Mouse (Mus musculus) adrenal gland, adult 18-20 months (tissue): ENCODE results near the gene Pik3r5. TPM values are rescaled to one million over a fixed set of nuclear protein-coding genes. Genes with fewer than 3 reads are reported as not detected.

Source experiments
- DNase-seq, 2 experiments: peaks; one replicate each; pipeline ENCODE4 v3.0.0; 2021 to 2022; ENCODE audit warnings: low spot score in 2 of 2
- total RNA-seq, 2 experiments: library from RNA; stranded (reverse); gene quantifications; 1 replicate in 1 of 2; 2 replicates in 1 of 2; pipeline ENCODE4 v1.2.3; 2021

Gene Pik3r5
- total RNA-seq, 2 experiments from 2014 or later = 1.6 to 3.0 TPM

- no peak for DNase-seq
Observed at GRCm38 (mm10) chr11:68480660-68481059, 48.7 kb downstream of the Pik3r5 start.

DNA sequence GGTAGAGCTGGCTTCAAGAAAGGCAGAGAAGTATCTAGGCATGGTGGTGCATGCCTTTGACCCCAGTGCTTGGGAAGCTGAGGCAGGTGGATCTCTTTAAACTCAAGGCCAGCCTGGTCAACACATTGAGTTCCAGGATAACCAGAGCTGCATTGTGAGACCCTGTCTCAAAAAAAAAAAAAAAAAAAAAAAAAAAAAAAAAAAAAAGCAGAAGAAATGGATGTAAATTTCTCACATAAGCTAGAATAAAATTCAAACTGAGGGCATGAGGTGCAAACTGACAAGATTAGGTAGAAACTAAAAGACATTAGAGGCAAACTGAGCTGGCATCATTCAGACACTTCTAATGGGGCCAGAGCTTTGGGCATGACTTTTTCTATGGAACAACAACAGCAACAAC is 50.1 kb downstream of the Pik3r5 start:
- DNase-seq = no peak

- DNase-seq = no peak
Observed at GRCm38 (mm10) chr11:68483213-68483612, 51.3 kb downstream of the Pik3r5 start.

DNA sequence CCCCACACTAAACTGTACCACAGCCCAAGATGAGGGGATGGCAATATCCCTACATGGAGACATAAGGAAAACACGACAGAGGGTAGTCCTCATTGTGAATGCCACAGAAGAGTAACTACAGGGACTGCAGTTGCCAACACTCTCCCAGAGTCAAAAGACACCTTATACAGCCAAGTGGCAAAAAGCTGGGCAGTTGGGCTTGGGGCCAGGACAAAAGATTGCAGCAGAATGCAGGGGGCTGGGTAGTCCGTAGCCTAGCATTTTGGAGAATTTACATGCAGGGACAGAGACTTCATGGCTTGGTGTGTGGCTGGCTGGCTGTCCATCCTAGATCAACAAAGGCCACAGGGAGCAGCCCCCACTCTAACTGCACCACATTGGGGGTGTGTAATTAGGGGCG is 52.5 kb downstream of the Pik3r5 start:
- no peak for DNase-seq

DNA sequence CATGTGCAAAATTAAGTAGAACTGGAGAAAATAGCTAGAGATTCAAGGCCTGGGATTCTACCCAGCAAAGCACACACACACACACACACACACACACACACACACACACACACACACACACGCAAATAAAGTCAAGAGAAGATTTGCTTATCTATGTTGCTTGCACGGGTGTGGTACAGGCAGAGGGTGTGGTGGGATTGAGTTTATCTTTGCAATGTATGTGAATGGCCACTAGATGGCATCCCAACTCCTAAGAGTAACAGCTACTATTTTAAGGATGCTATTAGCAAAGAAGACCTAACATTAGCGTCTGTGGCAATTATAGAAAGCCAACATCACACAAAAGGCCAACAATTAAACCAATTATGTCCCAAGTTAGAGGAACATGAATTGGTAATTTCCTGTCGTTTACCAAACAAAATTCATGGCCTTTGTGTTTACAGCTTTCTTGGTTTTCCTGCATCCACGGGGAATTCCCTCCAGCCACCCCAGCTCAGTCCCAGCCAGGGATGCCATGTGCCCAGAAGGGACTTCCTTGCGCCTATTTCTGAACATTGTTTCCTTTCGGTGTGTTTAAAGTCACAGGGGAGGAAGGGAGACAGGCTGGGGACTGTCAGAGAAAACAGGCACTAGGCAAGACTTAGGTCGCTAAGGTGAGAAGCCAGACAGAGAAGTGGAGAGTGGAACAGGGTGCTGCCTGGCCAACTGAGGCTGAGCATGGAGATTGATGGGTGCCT is 53.5 kb downstream of the Pik3r5 start:
- no peak for DNase-seq

GRCm38 (mm10) chr11:68486093-68486492 is 54.2 kb downstream of the Pik3r5 start:
- no peak for DNase-seq

GRCm38 (mm10) chr11:68487720-68488119 is 55.8 kb downstream of the Pik3r5 start:
- DNase-seq = no peak

DNA sequence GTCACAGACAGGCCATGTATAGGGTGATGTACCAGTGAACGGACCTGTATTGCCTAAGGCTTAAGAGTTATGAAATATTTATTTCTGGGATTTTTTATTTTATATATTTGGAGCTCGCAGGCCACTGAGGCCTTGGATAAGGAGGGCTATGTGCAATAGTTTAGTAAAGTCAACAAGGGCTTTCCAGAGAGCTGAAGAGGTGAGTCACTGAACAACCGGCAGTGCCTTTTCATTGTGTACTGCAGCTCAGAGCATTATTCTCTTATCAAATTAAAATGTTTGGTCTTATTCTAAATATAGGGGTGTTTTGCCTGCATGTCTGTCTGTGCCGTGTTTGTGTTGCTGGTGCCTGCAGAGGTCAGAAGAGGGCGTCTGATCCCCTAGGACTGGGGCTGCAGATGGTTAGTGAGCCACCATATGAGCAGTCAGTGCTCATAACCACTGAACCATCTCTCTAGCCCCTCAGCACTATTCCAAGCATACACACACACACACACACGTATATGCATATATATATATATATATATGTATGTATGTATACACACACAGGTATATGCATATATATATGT is 56.4 kb downstream of the Pik3r5 start:
- DNase-seq = no peak

- DNase-seq = no peak
Observed at GRCm38 (mm10) chr11:68489236-68489635, 57.3 kb downstream of the Pik3r5 start.

DNA sequence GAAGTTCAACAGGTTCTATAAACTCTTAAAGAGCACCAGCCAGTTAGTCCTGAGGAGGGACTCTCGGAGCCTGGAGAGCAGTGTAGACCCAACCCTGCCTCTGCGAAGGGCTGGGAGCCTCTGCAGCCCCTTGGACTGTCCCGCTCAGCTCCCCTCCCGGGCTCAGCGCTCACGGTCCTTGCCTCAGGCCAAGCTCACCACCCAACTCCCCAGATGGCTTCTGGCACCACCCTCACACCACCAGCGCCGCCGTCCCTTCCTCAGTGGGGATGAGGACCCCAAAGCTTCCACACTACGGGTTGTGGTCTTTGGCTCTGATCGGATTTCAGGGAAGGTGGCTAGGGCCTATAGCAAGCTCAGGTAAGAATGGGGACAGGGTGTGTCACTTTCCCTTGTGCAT is 60.7 kb downstream of the Pik3r5 start:
- DNase-seq = no peak

- DNase-seq = no peak
Observed at GRCm38 (mm10) chr11:68493760-68494159, 61.8 kb downstream of the Pik3r5 start.

DNA sequence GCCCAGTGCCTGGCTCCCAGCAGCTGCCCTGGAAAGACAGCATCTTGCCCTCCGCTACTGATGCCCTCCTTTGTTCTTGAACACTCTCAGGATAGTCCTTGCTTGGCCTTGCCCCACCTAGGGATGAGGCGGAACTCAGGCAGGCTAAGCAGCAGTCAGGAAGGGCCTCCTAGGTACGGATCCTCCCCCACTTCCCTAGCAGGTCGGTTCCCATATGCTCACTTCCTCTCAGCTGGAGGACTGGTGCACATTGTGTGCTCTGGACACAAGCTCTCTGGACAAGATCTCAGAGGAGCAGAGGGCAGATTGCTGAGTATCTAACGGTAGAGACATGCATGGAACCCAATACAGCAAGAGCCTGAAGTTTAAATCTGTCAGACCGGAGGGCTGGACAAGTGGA is 65.2 kb downstream of the Pik3r5 start:
- DNase-seq = peak in 1 of 2 experiments; percentile 17

DNA sequence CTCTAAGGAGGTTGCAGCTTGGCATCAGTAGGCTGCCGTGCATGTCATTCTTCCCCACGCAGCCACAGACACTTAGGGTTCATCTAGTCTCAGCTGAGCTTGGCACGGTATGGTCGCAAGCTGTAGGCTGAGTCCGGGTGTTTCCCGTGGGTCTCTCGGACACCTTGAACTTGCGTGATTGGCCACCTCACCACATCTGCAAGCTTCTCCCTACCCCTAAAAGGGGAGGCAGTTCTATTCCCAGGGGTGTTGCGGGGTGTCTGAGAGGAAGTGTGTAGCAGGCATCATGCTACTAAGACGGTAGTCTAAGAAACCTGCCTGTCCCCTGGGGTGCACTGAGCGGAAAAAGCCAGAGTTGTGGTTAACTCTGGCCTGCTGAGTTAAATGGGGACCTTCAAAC is 66.6 kb downstream of the Pik3r5 start:
- no peak for DNase-seq

GRCm38 (mm10) chr11:68498999-68499699 is 67.2 kb downstream of the Pik3r5 start:
- no peak for DNase-seq

- no peak for DNase-seq
Observed at GRCm38 (mm10) chr11:68500949-68501350, 69.0 kb downstream of the Pik3r5 start.

DNA sequence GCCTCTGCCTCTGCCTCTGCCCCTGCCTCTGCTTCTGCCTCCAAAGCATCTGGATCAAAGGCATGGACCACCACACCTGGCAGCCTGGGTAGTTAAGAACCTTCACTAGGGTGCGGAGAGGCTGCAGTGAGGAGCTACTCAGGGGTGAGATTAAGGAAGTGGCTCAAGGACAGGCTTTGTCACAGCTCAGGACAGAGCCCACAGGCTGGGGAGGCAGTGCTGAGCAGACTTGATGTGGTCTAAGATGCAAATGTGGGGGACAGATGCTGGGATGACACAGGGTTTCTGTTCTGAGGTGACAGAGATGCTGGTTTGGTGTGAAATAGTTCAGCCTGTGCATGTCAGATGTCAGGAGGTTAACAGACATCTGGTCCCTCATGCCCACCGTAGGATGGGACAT is 70.5 kb downstream of the Pik3r5 start:
- DNase-seq = no peak

GRCm38 (mm10) chr11:68502902-68503629 is 71.1 kb downstream of the Pik3r5 start, which contains the start of gene Pik3r6:
TSS of gene Pik3r6 (plus strand) at chr11:68503019.
- no peak for DNase-seq

GRCm38 (mm10) chr11:68504913-68505312 is 73.0 kb downstream of the Pik3r5 start:
- no peak for DNase-seq

DNA sequence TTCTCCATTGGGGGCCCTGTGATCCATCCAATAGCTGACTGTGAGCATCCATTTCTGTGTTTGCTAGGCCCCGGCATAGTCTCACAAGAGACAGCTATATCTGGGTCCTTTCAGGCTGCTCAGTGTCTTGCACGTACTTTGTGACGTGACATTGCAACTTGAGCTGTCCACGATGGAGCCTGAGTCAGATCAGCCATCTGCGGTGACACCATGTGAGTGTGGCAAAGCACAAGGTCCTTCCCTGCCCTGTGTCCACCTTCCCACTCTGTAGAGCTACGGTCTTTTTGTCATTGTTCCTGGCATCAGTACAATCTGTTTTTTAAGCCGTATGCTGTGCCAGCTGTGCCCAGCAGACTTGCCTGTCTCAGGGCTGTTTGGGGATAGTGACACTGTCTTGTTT is 75.3 kb downstream of the Pik3r5 start:
- no peak for DNase-seq

- no peak for DNase-seq
Observed at GRCm38 (mm10) chr11:68508619-68509018, 76.7 kb downstream of the Pik3r5 start.

- DNase-seq = no peak
Observed at GRCm38 (mm10) chr11:68509194-68509593, 77.3 kb downstream of the Pik3r5 start.

DNA sequence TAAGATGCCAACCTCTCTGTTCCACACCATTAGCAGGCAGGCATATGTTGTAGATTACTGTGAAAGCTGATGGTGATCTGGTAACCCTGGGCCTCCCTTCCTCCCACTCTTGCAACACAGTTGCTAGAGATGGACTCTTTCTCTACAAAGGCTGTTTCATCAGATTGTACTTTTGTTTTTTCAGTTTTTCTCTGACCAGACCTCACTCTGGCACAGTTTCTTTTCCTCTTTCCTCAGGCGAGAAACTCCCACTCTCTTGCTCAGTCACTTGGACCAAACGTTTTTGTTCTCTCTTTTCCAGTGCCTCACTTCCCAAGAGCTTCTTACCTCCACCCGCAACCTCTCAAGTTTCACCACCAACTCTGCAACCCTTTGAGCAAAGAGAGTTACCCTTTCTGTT is 82.0 kb downstream of the Pik3r5 start:
- no peak for DNase-seq
